Mouse (Mus musculus) stomach, embryonic 14.5 days (tissue): ENCODE results near the gene Sh2d3c. TPM values are rescaled to one million over a fixed set of nuclear protein-coding genes. Genes with fewer than 3 reads are reported as not detected.

Experiments used
- ATAC-seq: fragments of 200-750 bp; cut with Nextera tagmentation; 2 replicates; pipeline ENCODE4 v1.8.0; 2017; ENCODE audit warnings: low read depth, moderate TSS enrichment; ENCODE audit not compliant: insufficient number of reproducible peaks, insufficient read depth, low FRiP score
- H3K27ac ChIP-seq: fragments of 300-500 bp; sonication (generic); 2 replicates; pipeline ENCODE4 v1.5.1; 2014; ENCODE audit warnings: mild to moderate bottlenecking, low read length, moderate library complexity, mixed read lengths
- H3K27me3 ChIP-seq: fragments of 300-500 bp; sonication (generic); 2 replicates; pipeline ENCODE4 v1.6.1; 2014; ENCODE audit warnings: low read length, control low read depth, mixed read lengths; ENCODE audit not compliant: control insufficient read depth, insufficient read depth
- H3K36me3 ChIP-seq: fragments of 300-500 bp; sonication (generic); 2 replicates; pipeline ENCODE4 v1.6.1; 2014; ENCODE audit warnings: mild to moderate bottlenecking, control low read depth, low read length, moderate library complexity, mixed read lengths; ENCODE audit not compliant: control insufficient read depth, insufficient read depth
- H3K4me1 ChIP-seq: fragments of 300-500 bp; sonication (generic); 2 replicates; pipeline ENCODE4 v1.6.1; 2014; ENCODE audit warnings: low read length, control low read depth, mixed read lengths; ENCODE audit not compliant: control insufficient read depth, insufficient read depth
- H3K4me2 ChIP-seq: fragments of 300-500 bp; sonication (generic); replicated peaks from 2 replicates; pipeline ENCODE4 v1.6.1; 2014; ENCODE audit warnings: low read depth, low read length, control low read depth
- H3K4me3 ChIP-seq: fragments of 300-500 bp; sonication (generic); 2 replicates; pipeline ENCODE4 v1.5.1; 2014; ENCODE audit warnings: low read depth, low read length, control low read depth
- H3K9ac ChIP-seq: fragments of 300-500 bp; sonication (generic); replicated peaks from 2 replicates; pipeline ENCODE4 v1.6.1; 2014; ENCODE audit warnings: low read depth, mild to moderate bottlenecking, control low read depth, low read length, moderate library complexity, mixed read lengths
- H3K9me3 ChIP-seq: fragments of 300-500 bp; sonication (generic); 2 replicates; pipeline ENCODE4 v1.6.1; 2016; ENCODE audit warnings: low read depth, low read length, control low read depth; ENCODE audit not compliant: control insufficient read depth
- WGBS: fragments of 180-500 bp; shearing (Covaris S2); extraction: QIAGEN DNeasy Blood & Tissue Kit; methylation state at CpG from one replicate; pipeline ENCODE4 v1.1.7; 2014; 5-methylcytosine and 5-hydroxymethylcytosine counted together
- microRNA counts: library from miRNA; unstranded; fragments of <30 nt; microRNA quantifications from one replicate; lab custom pipeline; 2016
- microRNA-seq: library from miRNA; unstranded; fragments of <30 nt; microRNA quantifications from one replicate; pipeline ENCODE4, GENCODE M21; 2016
- polyA plus RNA-seq: library from polyadenylated mRNA; unstranded; fragments of >200 nt; fragmentation: Nextera tagmentation; extraction: Ambion mirVana; gene quantifications from 2 replicates; pipeline ENCODE4 v1.2.1, GENCODE M21; 2014

Sh2d3c gene
- polyA plus RNA-seq, 1 experiment from 2014 or later = 28.4 TPM

GRCm38 (mm10) chr2:32784048-32784681 lies 63.3 kb downstream of the Sh2d3c start, which contains the start of gene Cfap157:
Gene Cfap157, minus strand, starts transcription at chr2:32784428.
- no peak for ATAC-seq
- Histone ChIP-seq H3K4me3 (no peak within 1 kb of the TSS), H3K36me3 (no peaks in the 10 kb centered on the region), H3K4me2 (no peak within 1 kb of the TSS), H3K27ac (no peak within 1 kb of the TSS), H3K4me1 (no peaks in the 10 kb centered on the region), H3K9ac (no peak within 1 kb of the TSS), H3K9me3 (no peaks in the 10 kb centered on the region), H3K27me3 (no peaks in the 10 kb centered on the region)
- 62% methylated on average over 4 of the region's 4 CpGs for whole genome bisulfite sequencing

DNA sequence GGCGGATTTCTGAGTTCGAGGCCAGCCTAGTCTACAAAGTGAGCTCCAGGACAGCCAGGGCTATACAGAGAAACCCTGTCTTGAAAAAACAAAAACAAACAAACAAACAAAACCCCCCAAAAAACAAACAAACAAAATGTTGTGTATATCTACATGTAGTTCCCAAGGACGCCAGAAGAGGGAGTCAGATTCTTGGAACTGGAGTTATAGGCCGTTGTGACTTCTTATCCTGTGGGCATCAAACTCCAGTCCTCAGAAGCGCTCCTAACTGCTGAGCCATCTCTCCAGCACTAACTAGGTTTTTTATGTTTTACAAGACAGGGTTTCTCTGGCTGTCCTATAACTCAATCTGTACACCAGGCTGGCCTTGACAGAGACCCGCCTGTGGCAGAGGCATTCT lies 66.3 kb downstream of the Sh2d3c start:
- Histone ChIP-seq H3K27ac (no peak overlapping the region), H3K36me3 (no peaks in the 10 kb centered on the region; the same call in 1 of the 2 replicates), H3K4me1 (no peaks in the 10 kb centered on the region), H3K4me2 (no peak overlapping the region), H3K27me3 (no peaks in the 10 kb centered on the region), H3K9ac (no peak overlapping the region), H3K9me3 (no peaks in the 10 kb centered on the region), H3K4me3 (no peak overlapping the region)
- no peak for ATAC-seq
- WGBS = 68% methylated on average over 6 of the region's 6 CpGs

DNA sequence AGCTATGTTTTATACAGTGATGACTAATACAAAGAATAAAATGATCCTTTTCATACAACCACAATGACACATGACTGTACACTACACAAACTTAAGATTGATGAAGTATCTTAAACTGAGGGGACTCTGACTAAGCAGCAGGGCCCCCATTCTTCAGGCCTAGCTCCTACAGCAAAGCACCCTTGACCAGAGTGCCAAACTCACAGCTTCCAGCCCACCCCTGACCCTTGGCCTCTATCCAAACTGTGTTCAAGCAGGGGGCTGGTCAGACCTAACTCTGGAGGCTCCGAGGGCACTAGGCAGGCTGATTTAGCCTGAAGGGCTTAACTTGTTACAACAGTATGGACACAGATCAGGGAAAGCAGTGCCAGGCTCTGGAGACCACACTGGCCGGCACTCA lies 67.7 kb downstream of the Sh2d3c start:
- Histone ChIP-seq H3K4me3 (no peak overlapping the region), H3K36me3 (no peaks in the 10 kb centered on the region; the same call in none of the 2 replicates), H3K9ac (no peak overlapping the region), H3K27me3 (no peaks in the 10 kb centered on the region), H3K4me1 (no peaks in the 10 kb centered on the region), H3K27ac (no peak overlapping the region), H3K9me3 (no peaks in the 10 kb centered on the region), H3K4me2 (no peak overlapping the region)
- 33% methylated on average over 2 of the region's 2 CpGs for WGBS
- no peak for ATAC-seq

DNA sequence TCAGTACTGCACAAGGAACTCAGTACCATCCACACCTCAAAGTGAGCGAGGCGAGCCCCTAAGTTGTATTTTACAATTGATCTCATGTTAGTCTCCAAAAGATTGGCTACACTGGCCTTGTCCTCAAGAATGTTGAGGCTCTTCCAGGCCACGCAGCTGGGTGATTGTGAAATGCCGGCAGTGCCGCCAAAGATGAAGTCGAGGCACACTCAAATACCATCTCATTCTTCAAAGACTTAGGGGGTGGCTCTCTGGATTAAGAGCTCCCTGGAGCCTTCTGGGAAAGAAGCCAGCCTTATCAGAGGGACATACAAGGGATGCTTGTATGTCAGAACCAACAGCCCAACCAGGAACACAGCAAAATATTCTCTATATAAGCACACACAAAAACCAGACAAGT lies 70.4 kb downstream of the Sh2d3c start:
- no peaks in the 10 kb centered on the region; the same call in none of the 2 replicates for H3K36me3 ChIP-seq
- no peak overlapping the region for H3K9ac ChIP-seq
- WGBS = 85% methylated on average over 6 of the region's 6 CpGs
- no peak overlapping the region for H3K27ac ChIP-seq
- ATAC-seq = no peak
- no peaks in the 10 kb centered on the region for H3K27me3 ChIP-seq
- H3K4me2 ChIP-seq = no peak overlapping the region
- H3K9me3 ChIP-seq = no peaks in the 10 kb centered on the region
- no peak overlapping the region for H3K4me3 ChIP-seq
- H3K4me1 ChIP-seq = no peaks in the 10 kb centered on the region

DNA sequence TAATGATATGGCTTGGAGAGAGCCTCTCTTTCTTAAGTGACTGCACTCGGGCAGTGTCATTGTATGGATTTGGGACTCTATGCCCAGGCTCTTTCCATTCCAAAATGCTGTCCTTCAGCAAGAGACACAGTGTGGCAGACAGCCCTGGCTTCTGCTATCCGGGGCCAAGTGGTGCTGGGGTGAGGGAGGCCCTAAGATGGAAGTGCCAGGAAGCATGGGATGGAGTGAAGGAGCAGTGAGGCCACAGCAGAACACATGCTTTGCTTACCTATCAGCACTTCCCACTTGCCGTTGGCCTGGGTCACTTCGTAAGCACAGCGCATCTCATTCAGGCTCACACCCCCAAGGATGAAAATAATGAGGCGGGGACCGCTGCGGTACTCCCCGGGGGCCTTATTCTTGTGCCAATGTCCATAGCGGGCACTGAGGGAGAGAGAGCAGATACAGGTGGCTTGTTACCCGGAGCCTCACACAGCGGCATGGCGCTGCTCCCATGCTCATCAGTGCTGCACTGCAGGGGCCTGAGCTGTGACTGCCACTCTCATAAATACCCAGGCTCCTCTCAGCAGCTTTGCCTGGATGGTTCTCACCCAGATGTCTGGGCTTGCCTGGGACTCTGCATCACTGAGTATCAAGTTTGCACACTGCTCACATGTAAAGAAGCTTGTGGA lies 75.0 kb downstream of the Sh2d3c start:
- no peak overlapping the region for H3K4me3 ChIP-seq
- H3K9me3 ChIP-seq = no peaks in the 10 kb centered on the region
- no peaks in the 10 kb centered on the region for H3K4me1 ChIP-seq
- no peak overlapping the region for H3K9ac ChIP-seq
- ATAC-seq = no peak
- no peak overlapping the region for H3K27ac ChIP-seq
- H3K36me3 ChIP-seq = peaks cover 13% of the 10 kb centered on the region
- no peak overlapping the region for H3K4me2 ChIP-seq
- no peaks in the 10 kb centered on the region for H3K27me3 ChIP-seq
- WGBS = 88% methylated on average over 13 of the region's 13 CpGs

GRCm38 (mm10) chr2:32798251-32798962 lies 77.6 kb downstream of the Sh2d3c start:
- no peaks in the 10 kb centered on the region for H3K4me1 ChIP-seq
- H3K4me2 ChIP-seq = no peak overlapping the region
- H3K36me3 ChIP-seq = peaks cover 13% of the 10 kb centered on the region
- H3K9ac ChIP-seq = no peak overlapping the region
- 52% methylated on average over 10 of the region's 10 CpGs for WGBS
- no peak overlapping the region for H3K4me3 ChIP-seq
- H3K27me3 ChIP-seq = no peaks in the 10 kb centered on the region
- no peak for ATAC-seq
- no peaks in the 10 kb centered on the region for H3K9me3 ChIP-seq
- H3K27ac ChIP-seq = no peak overlapping the region

MicroRNA genes within 50 kb of the gene (microRNA counts, 519-probe panel; counts per million panel counts)
- 1,467 counts per million, percentile 8 among the panel's probes with 10 or more counts for microRNA mmu-miR-2861 (lab: Ali Mortazavi, UCI)

Small RNA genes lying within 50 kb of the gene (microRNA-seq; reads per million reads assigned to microRNA genes)
- gene Gm47291 (not detected), gene Mir2861 (not detected), gene Mir3960 (not detected), gene Mir8093 (not detected)

Other genes with a start within 250 kb of the Sh2d3c start
- gene Fam102a, start 185.7 kb upstream of the Sh2d3c start, polyA plus RNA-seq = 10.6 and 14.0 TPM in 2 replicates
- gene Dpm2, start 150.2 kb upstream of the Sh2d3c start, polyA plus RNA-seq = 122 TPM in 2 replicates
- gene Pip5kl1, start 146.3 kb upstream of the Sh2d3c start, polyA plus RNA-seq = 0.46 and 1.4 TPM in 2 replicates
- gene 9430097D07Rik, start 145.4 kb upstream of the Sh2d3c start, polyA plus RNA-seq = 0.22 TPM in 1 of 2 replicates, not detected in the other
- gene St6galnac4, start 134.0 kb upstream of the Sh2d3c start, polyA plus RNA-seq = 17.0 and 18.1 TPM in 2 replicates
- 7.4 and 7.9 TPM in 2 replicates for gene St6galnac6, start 121.3 kb upstream of the Sh2d3c start, polyA plus RNA-seq
- gene Ak1, start 99.3 kb upstream of the Sh2d3c start, polyA plus RNA-seq = 16.7 and 17.1 TPM in 2 replicates
- 49.1 and 54.5 TPM in 2 replicates for gene Eng, start 74.5 kb upstream of the Sh2d3c start, polyA plus RNA-seq
- gene Fpgs, start 16.9 kb upstream of the Sh2d3c start, polyA plus RNA-seq = 25.9 and 27.1 TPM in 2 replicates
- 78.6 and 80.8 TPM in 2 replicates for gene Cdk9, start 8.0 kb upstream of the Sh2d3c start, polyA plus RNA-seq
- 0.67 and 0.77 TPM in 2 replicates for gene 6330409D20Rik, start 20.0 kb downstream of the Sh2d3c start, polyA plus RNA-seq
- gene Tor2a, start 36.2 kb downstream of the Sh2d3c start, polyA plus RNA-seq = 71.3 and 75.7 TPM in 2 replicates
- gene Ttc16, start 54.6 kb downstream of the Sh2d3c start, polyA plus RNA-seq = 0.13 and 0.64 TPM in 2 replicates
- 4.3 and 5.6 TPM in 2 replicates for gene Ptrh1, start 54.7 kb downstream of the Sh2d3c start, polyA plus RNA-seq
- gene Cfap157, start 63.4 kb downstream of the Sh2d3c start, polyA plus RNA-seq = 0.21 and 0.75 TPM in 2 replicates
- 22.6 and 23.5 TPM in 2 replicates for gene Stxbp1, start 126.2 kb downstream of the Sh2d3c start, polyA plus RNA-seq
- gene Fam129b, start 155.1 kb downstream of the Sh2d3c start, polyA plus RNA-seq = 31.9 and 34.7 TPM in 2 replicates
- 232 and 269 TPM in 2 replicates for gene Rpl12, start 240.5 kb downstream of the Sh2d3c start, polyA plus RNA-seq
- gene Lrsam1, start 240.6 kb downstream of the Sh2d3c start, polyA plus RNA-seq = 7.8 and 8.8 TPM in 2 replicates